7 mouse cellular contexts compared by ENCODE assay signal in genomic region chr11:102317298-102317900, GRCm38 (mm10). TPM values are rescaled to one million over a fixed set of nuclear protein-coding genes. Genes with fewer than 3 reads are reported as not detected.
DNase-seq lines count a peak whose midpoint lies in the region; ATAC-seq and TF ChIP-seq lines count a peak whose summit lies in the region.

No protein-coding gene starts in this region.

- 0 out of 2 replicates have a peak, but pooled peaks have one; percentile 4 for ATAC-seq in megakaryocyte progenitor cell, adult 5-6 weeks (replicated peaks; ENCODE audit: poor library complexity)

- H3K4me3 ChIP-seq in E14TG2a.4 (replicated peaks; ENCODE audit: low read length): peak overlapping the region; percentile 93
- H3K4me3 ChIP-seq in forebrain, embryonic 10.5 days: peak overlapping the region; percentile 100
- peak overlapping the region; percentile 73 for H3K4me3 ChIP-seq in spleen, adult 2 months (ENCODE audit: extremely low read depth, insufficient read depth, insufficient read length)

- under 1% methylated on average over 70 of the region's 87 CpGs for WGBS in forebrain, embryonic 10.5 days
- under 1% methylated on average over 81 of the region's 87 CpGs for WGBS in spleen, adult 2 months

- peaks cover 61% of the 10 kb centered on the region for H3K4me1 ChIP-seq in E14TG2a.4 (replicated peaks; ENCODE audit: low read depth, low read length)
- H3K4me1 ChIP-seq in forebrain, embryonic 10.5 days: peaks cover 44% of the 10 kb centered on the region
- H3K4me1 ChIP-seq in spleen, adult 2 months (ENCODE audit: control insufficient read depth, insufficient read depth, insufficient read length): peaks cover 17% of the 10 kb centered on the region; the same call in 1 of the 2 replicates

- DNase-seq in adipocyte (ENCODE audit: low spot score): peak; percentile 55
- DNase-seq in forebrain, embryonic 10.5 days (ENCODE audit: extremely low spot score, low spot score): peak; percentile 66
- peak; percentile 80 for DNase-seq in heart, postnatal 4 days
- peak; percentile 58 to 77 for DNase-seq in left cerebral cortex, postnatal 36 days (ENCODE audit: low spot score in 2 of 2)
- DNase-seq in spleen, adult 2 months (ENCODE audit: low read depth in 1 of 2, low spot score in 2 of 2): peak; percentile 43 to 52

- no peaks in the 10 kb centered on the region for H3K27me3 ChIP-seq in E14TG2a.4 (ENCODE audit: insufficient read depth, low read length)
- H3K27me3 ChIP-seq in forebrain, embryonic 10.5 days (ENCODE audit: poor library complexity, severe bottlenecking): no peaks in the 10 kb centered on the region
- H3K27me3 ChIP-seq in spleen, adult 2 months (ENCODE audit: control insufficient read depth, insufficient read depth, low read length): no peaks in the 10 kb centered on the region

- H3K9me3 ChIP-seq in E14TG2a.4 (ENCODE audit: low read length): no peaks in the 10 kb centered on the region
- no peaks in the 10 kb centered on the region for H3K9me3 ChIP-seq in forebrain, embryonic 10.5 days

- peak overlapping the region; percentile 100 for H3K27ac ChIP-seq in forebrain, embryonic 10.5 days
- H3K27ac ChIP-seq in spleen, adult 2 months (ENCODE audit: insufficient read depth, low read length): peak overlapping the region; percentile 98

- TF ChIP-seq POLR2A in spleen, adult 2 months (IDR thresholded peaks at IDR 0.05; ENCODE audit: low read depth, low read length): no peak; the same call in 1 of the 2 replicates

- peaks cover 39% of the 10 kb centered on the region for H3K36me3 ChIP-seq in E14TG2a.4 (ENCODE audit: insufficient read depth, low read length)
- peaks cover 34% of the 10 kb centered on the region for H3K36me3 ChIP-seq in forebrain, embryonic 10.5 days (replicated peaks)
- peaks cover 21% of the 10 kb centered on the region for H3K36me3 ChIP-seq in spleen, adult 2 months (ENCODE audit: control insufficient read depth, insufficient read depth, low read length)

- no peak for TF ChIP-seq CTCF in E14TG2a.4 (conservative IDR thresholded peaks at IDR 0.05; ENCODE audit: low read length)
- no peak for TF ChIP-seq CTCF in spleen, adult 2 months (IDR thresholded peaks at IDR 0.05; ENCODE audit: extremely low read depth, insufficient read depth, insufficient read length, insufficient replicate concordance)

- intact Hi-C loops in left cerebral cortex, postnatal 36 days (cut with DNase I): loop anchor here (2.0 kb wide), 1 partner anchor 21 kb away; the partner anchor contains the start of gene Atxn7l3

RNA-seq across cellular contexts. Expression of gene Ubtf, which starts 2.1 kb away (rescaled TPM):
- 95.5 and 98.7 TPM in 2 replicates for polyA plus RNA-seq in forebrain, embryonic 10.5 days (2016; fragmentation: Nextera tagmentation; extraction: Ambion mirVana)
- 10 to 100 TPM; 81.9 to 89.3 TPM for total RNA-seq in heart, postnatal 4 days (2021)
- total RNA-seq in left cerebral cortex, postnatal 36 days (2021): 100 to 1,000 TPM; 114 to 125 TPM
- 31.7 and 34.1 TPM in 2 replicates for total RNA-seq in megakaryocyte progenitor cell, adult 5-6 weeks (2015)
- total RNA-seq in megakaryocyte progenitor cell, adult 5-6 weeks (2017): 131 and 155 TPM in 2 replicates
- polyA plus RNA-seq in spleen, adult 2 months (2012; rRNA removed): 29.9 and 30.7 TPM in 2 replicates

RNA-seq across cellular contexts. Expression of gene Atxn7l3, which starts 21.0 kb away (rescaled TPM):
- polyA plus RNA-seq in forebrain, embryonic 10.5 days (2016; fragmentation: Nextera tagmentation; extraction: Ambion mirVana): 14.1 and 15.6 TPM in 2 replicates
- 10 to 100 TPM; 36.8 to 39.4 TPM for total RNA-seq in heart, postnatal 4 days (2021)
- 100 to 1,000 TPM; 227 to 258 TPM for total RNA-seq in left cerebral cortex, postnatal 36 days (2021)
- total RNA-seq in megakaryocyte progenitor cell, adult 5-6 weeks (2015): 19.0 and 19.1 TPM in 2 replicates
- 19.5 and 25.6 TPM in 2 replicates for total RNA-seq in megakaryocyte progenitor cell, adult 5-6 weeks (2017)
- polyA plus RNA-seq in spleen, adult 2 months (2012; rRNA removed): 39.8 and 45.1 TPM in 2 replicates

RNA-seq across cellular contexts. Expression of gene Tmub2, which starts 32.7 kb away (rescaled TPM):
- polyA plus RNA-seq in forebrain, embryonic 10.5 days (2016; fragmentation: Nextera tagmentation; extraction: Ambion mirVana): 44.9 and 46.0 TPM in 2 replicates
- total RNA-seq in heart, postnatal 4 days (2021): 10 to 100 TPM; 26.6 to 27.7 TPM
- total RNA-seq in left cerebral cortex, postnatal 36 days (2021): 10 to 100 TPM; 70.8 to 77.7 TPM
- 15.3 and 16.3 TPM in 2 replicates for total RNA-seq in megakaryocyte progenitor cell, adult 5-6 weeks (2015)
- 21.4 and 24.8 TPM in 2 replicates for total RNA-seq in megakaryocyte progenitor cell, adult 5-6 weeks (2017)
- polyA plus RNA-seq in spleen, adult 2 months (2012; rRNA removed): 31.6 and 41.1 TPM in 2 replicates

RNA-seq across cellular contexts. Expression of gene Slc4a1, which starts 48.6 kb away (rescaled TPM):
- polyA plus RNA-seq in forebrain, embryonic 10.5 days (2016; fragmentation: Nextera tagmentation; extraction: Ambion mirVana): 37.4 and 52.1 TPM in 2 replicates
- total RNA-seq in heart, postnatal 4 days (2021): 10 to 100 TPM in 1 of 2 experiments, 1 to 10 TPM in 1; 7.2 to 22.1 TPM
- total RNA-seq in left cerebral cortex, postnatal 36 days (2021): under 1 TPM; 0.39 to 0.50 TPM
- total RNA-seq in megakaryocyte progenitor cell, adult 5-6 weeks (2015): 1.1 and 2.0 TPM in 2 replicates
- 0.61 and 0.62 TPM in 2 replicates for total RNA-seq in megakaryocyte progenitor cell, adult 5-6 weeks (2017)
- 301 and 381 TPM in 2 replicates for polyA plus RNA-seq in spleen, adult 2 months (2012; rRNA removed)

RNA-seq across cellular contexts. Expression of gene Asb16, which starts 48.9 kb away (rescaled TPM):
- 0.05 and 0.06 TPM in 2 replicates for polyA plus RNA-seq in forebrain, embryonic 10.5 days (2016; fragmentation: Nextera tagmentation; extraction: Ambion mirVana)
- total RNA-seq in heart, postnatal 4 days (2021): under 1 TPM; 0.33 to 0.41 TPM
- total RNA-seq in left cerebral cortex, postnatal 36 days (2021): 1 to 10 TPM; 1.2 to 1.7 TPM
- total RNA-seq in megakaryocyte progenitor cell, adult 5-6 weeks (2015): 1.5 and 2.0 TPM in 2 replicates
- total RNA-seq in megakaryocyte progenitor cell, adult 5-6 weeks (2017): 0.54 and 0.58 TPM in 2 replicates
- 0.13 and 0.19 TPM in 2 replicates for polyA plus RNA-seq in spleen, adult 2 months (2012; rRNA removed)

Comparison
In these comparisons a context has a peak if more than half of its experiments do, and no peak if none do; other contexts are left out.
1. Peak in every context shown above with its lines: DNase-seq, ATAC-seq, H3K4me3 ChIP-seq and H3K27ac ChIP-seq.
2. RNA of gene Atxn7l3, which starts 21.0 kb away (total RNA-seq): 227 to 258 TPM in left cerebral cortex, postnatal 36 days; 36.8 to 39.4 TPM in heart, postnatal 4 days and 19.0 to 25.6 TPM in megakaryocyte progenitor cell, adult 5-6 weeks; every median in the first group is over 4 times any median in the second.